ENCODE assay signal across 12 mouse cellular contexts in genomic region chr7:68114983-68115715, GRCm38 (mm10).
A peak's percentile ranks its signal among the peaks of the same experiment; 100 is the strongest.
DNase-seq lines count a peak whose midpoint lies in the region; ATAC-seq and TF ChIP-seq lines count a peak whose summit lies in the region.
"Had no signal": no experiment of that assay in that cellular context is flagged by ENCODE, and none has a peak within 500 bp of the region (broad histone marks: within the 10 kb centered on the region; RNA-seq: fewer than 3 reads in every experiment).

No protein-coding gene starts in this region.

- peaks cover 58% of the 10 kb centered on the region for H3K4me1 ChIP-seq in embryonic facial prominence, embryonic 13.5 days
- peaks cover 75% of the 10 kb centered on the region for H3K4me1 ChIP-seq in limb, embryonic 12.5 days (replicated peaks)

- no peaks in the 10 kb centered on the region for H3K27me3 ChIP-seq in embryonic facial prominence, embryonic 13.5 days
- H3K27me3 ChIP-seq in limb, embryonic 12.5 days, result no peaks in the 10 kb centered on the region
- H3K27me3 ChIP-seq: neural tube, embryonic 13.5 days had no signal

- WGBS in embryonic facial prominence, embryonic 13.5 days, result 32% methylated on average over 21 of the region's 21 CpGs
- WGBS in limb, embryonic 12.5 days, result 58% methylated on average over 21 of the region's 21 CpGs

- ATAC-seq in embryonic facial prominence, embryonic 13.5 days (ENCODE audit: insufficient number of reproducible peaks, insufficient read depth, low FRiP score, low TSS enrichment, low read depth), result no peak
- no peak for ATAC-seq in limb, embryonic 12.5 days (ENCODE audit: insufficient number of reproducible peaks, insufficient read depth, low FRiP score, low TSS enrichment, low read depth)

- H3K9me3 ChIP-seq in embryonic facial prominence, embryonic 13.5 days, result no peaks in the 10 kb centered on the region
- no peaks in the 10 kb centered on the region for H3K9me3 ChIP-seq in limb, embryonic 12.5 days
- H3K9me3 ChIP-seq: neural tube, embryonic 13.5 days had no signal

- H3K27ac ChIP-seq in gastrocnemius, adult 2 months, result peak overlapping the region; percentile 31; the same call in 1 of the 2 replicates
- H3K27ac ChIP-seq in embryonic facial prominence, embryonic 13.5 days, result peak overlapping the region; percentile 34
- peak overlapping the region; percentile 67 for H3K27ac ChIP-seq in limb, embryonic 12.5 days
- H3K27ac ChIP-seq: neural tube, embryonic 13.5 days had no signal

- peak overlapping the region; percentile 33 for H3K4me2 ChIP-seq in embryonic facial prominence, embryonic 13.5 days
- no peak overlapping the region for H3K4me2 ChIP-seq in limb, embryonic 12.5 days
- H3K4me2 ChIP-seq: midbrain, embryonic 11.5 days; neural tube, embryonic 13.5 days had no signal

- no peak for TF ChIP-seq CTCF in gastrocnemius, adult 2 months (IDR thresholded peaks at IDR 0.05)

- peak; percentile 39 for DNase-seq in gastrocnemius, adult 2 months
- DNase-seq in gastrocnemius, postnatal 36 days, result no peak
- peak; percentile 18 for DNase-seq in adipocyte (ENCODE audit: low spot score)
- no peak for DNase-seq in layer of hippocampus, postnatal 10 days (ENCODE audit: low spot score in 2 of 2)
- DNase-seq in spleen, postnatal 10 days (ENCODE audit: low spot score in 2 of 2), result no peak
- no peak for DNase-seq in layer of hippocampus, adult 9-10 months (ENCODE audit: low spot score)
- DNase-seq: spleen, adult 18-20 months; thymus, postnatal 14 days had no signal

- peak overlapping the region; percentile 51; the same call in 1 of the 2 replicates for H3K9ac ChIP-seq in embryonic facial prominence, embryonic 13.5 days
- H3K9ac ChIP-seq in limb, embryonic 12.5 days (replicated peaks), result no peak overlapping the region
- H3K9ac ChIP-seq: neural tube, embryonic 13.5 days had no signal

- H3K36me3 ChIP-seq in embryonic facial prominence, embryonic 13.5 days, result peaks cover 5% of the 10 kb centered on the region; the same call in 1 of the 2 replicates
- peaks cover 8% of the 10 kb centered on the region; the same call in 1 of the 2 replicates for H3K36me3 ChIP-seq in limb, embryonic 12.5 days

- intact Hi-C loops in gastrocnemius, adult 2 months (cut with DNase I), result no loop called here
- intact Hi-C loops in gastrocnemius, postnatal 36 days (cut with DNase I), result no loop called here

- 0 out of 2 replicates have a peak overlapping the region, but pooled peaks have one; percentile 29 for H3K4me3 ChIP-seq in gastrocnemius, adult 2 months
- H3K4me3 ChIP-seq in embryonic facial prominence, embryonic 13.5 days, result no peak overlapping the region
- no peak overlapping the region for H3K4me3 ChIP-seq in limb, embryonic 12.5 days (replicated peaks)
- H3K4me3 ChIP-seq: neural tube, embryonic 13.5 days had no signal

Comparison
In these comparisons a context has a peak if more than half of its experiments do, and no peak if none do; other contexts are left out.
1. DNase-seq: peak in gastrocnemius, adult 2 months (single experiment) and adipocyte (single experiment); none in gastrocnemius, postnatal 36 days (0 of 2), layer of hippocampus, postnatal 10 days (0 of 2), spleen, postnatal 10 days (0 of 2) and layer of hippocampus, adult 9-10 months (single experiment).
2. Peak in every context shown above with its lines, with median percentiles within 50 percentile points of each other: H3K27ac ChIP-seq.